Mouse (Mus musculus): Measurements from ENCODE around the gene Pik3r1. TPM values are rescaled to one million over a fixed set of nuclear protein-coding genes. Genes with fewer than 3 reads are reported as not detected.
A peak's percentile ranks its signal among the peaks of the same experiment; 100 is the strongest.

Gene Pik3r1
- polyA plus RNA-seq, 1 experiment from 2014 or later: 25.5 TPM

GRCm38 (mm10) chr13:101692866-101693691 lies 74.9 kb downstream of the Pik3r1 start:
- Histone ChIP-seq H3K4me3 (ENCODE audit: low read depth, low read length) (peak overlapping the region; percentile 8; the same call in 1 of the 2 replicates), H3K9ac (ENCODE audit: low read length) (no peak overlapping the region)
- ATAC-seq (ENCODE audit: insufficient read depth, low FRiP score, low TSS enrichment): no peak

GRCm38 (mm10) chr13:101692239-101692784 lies 75.7 kb downstream of the Pik3r1 start:
- H3K27me3 ChIP-seq (ENCODE audit: control insufficient read depth, insufficient read depth, low read length): no peaks in the 10 kb centered on the region
- H3K9ac ChIP-seq (ENCODE audit: low read length): peak overlapping the region; percentile 31
- no peaks in the 10 kb centered on the region for H3K9me3 ChIP-seq (ENCODE audit: control insufficient read depth, low read length)
- ATAC-seq (ENCODE audit: insufficient read depth, low FRiP score, low TSS enrichment): peak; percentile 26; the same call in 1 of the 2 replicates
- H3K36me3 ChIP-seq (ENCODE audit: control insufficient read depth, insufficient read depth, low read length): no peaks in the 10 kb centered on the region; the same call in 1 of the 2 replicates
- peaks cover 17% of the 10 kb centered on the region for H3K4me1 ChIP-seq (ENCODE audit: control insufficient read depth, insufficient read depth, low read length)
- peak overlapping the region; percentile 41 for H3K4me2 ChIP-seq (ENCODE audit: low read depth)
- peak; percentile 17 for DNase-seq (ENCODE audit: low spot score)
- WGBS: 26% methylated on average over 17 of the region's 17 CpGs
- H3K4me3 ChIP-seq (ENCODE audit: low read depth, low read length): peak overlapping the region; percentile 8; the same call in 1 of the 2 replicates
- H3K27ac ChIP-seq (ENCODE audit: low read depth, low read length): peak overlapping the region; percentile 4; the same call in 1 of the 2 replicates

More at GRCm38 (mm10) chr13:101692866-101693691, 74.9 kb downstream of the Pik3r1 start:
- Histone ChIP-seq H3K27ac (ENCODE audit: low read depth, low read length) (no peak overlapping the region), H3K36me3 (ENCODE audit: control insufficient read depth, insufficient read depth, low read length) (no peaks in the 10 kb centered on the region; the same call in 1 of the 2 replicates), H3K4me1 (ENCODE audit: control insufficient read depth, insufficient read depth, low read length) (peaks cover 17% of the 10 kb centered on the region), H3K4me2 (ENCODE audit: low read depth) (peak overlapping the region; percentile 41), H3K9me3 (ENCODE audit: control insufficient read depth, low read length) (no peaks in the 10 kb centered on the region), H3K27me3 (ENCODE audit: control insufficient read depth, insufficient read depth, low read length) (no peaks in the 10 kb centered on the region)
- 50% methylated on average over 7 of the region's 7 CpGs for WGBS
- peak; percentile 43 for DNase-seq (ENCODE audit: low spot score)

DNA sequence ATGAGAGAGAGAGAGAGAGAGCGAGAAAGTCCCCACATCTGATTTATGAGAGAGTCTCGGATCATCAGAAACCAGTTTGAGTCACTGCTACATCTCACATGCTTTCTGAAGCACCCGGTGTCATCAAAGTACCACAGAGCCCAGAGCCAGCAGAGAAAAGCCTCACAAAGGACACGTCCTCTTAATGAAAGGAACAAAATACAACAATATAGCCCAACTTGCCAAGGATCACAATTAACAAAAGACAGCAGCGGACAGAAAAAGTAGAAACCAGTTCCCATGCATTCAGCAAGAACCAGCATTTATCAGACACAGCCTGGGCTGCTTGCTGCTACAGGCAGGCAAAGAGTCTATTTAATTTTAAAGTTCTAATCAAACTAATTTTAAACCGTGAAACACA lies 76.3 kb downstream of the Pik3r1 start:
- Histone ChIP-seq H3K4me1 (ENCODE audit: control insufficient read depth, insufficient read depth, low read length) (peaks cover 17% of the 10 kb centered on the region), H3K27me3 (ENCODE audit: control insufficient read depth, insufficient read depth, low read length) (no peaks in the 10 kb centered on the region), H3K4me2 (ENCODE audit: low read depth) (peak overlapping the region; percentile 41), H3K9ac (ENCODE audit: low read length) (no peak overlapping the region; the same call in 1 of the 2 replicates), H3K36me3 (ENCODE audit: control insufficient read depth, insufficient read depth, low read length) (no peaks in the 10 kb centered on the region; the same call in 1 of the 2 replicates), H3K9me3 (ENCODE audit: control insufficient read depth, low read length) (no peaks in the 10 kb centered on the region), H3K4me3 (ENCODE audit: low read depth, low read length) (no peak overlapping the region), H3K27ac (ENCODE audit: low read depth, low read length) (no peak overlapping the region)
- ATAC-seq (ENCODE audit: insufficient read depth, low FRiP score, low TSS enrichment) (no peak), DNase-seq (ENCODE audit: low spot score) (no peak)
- 30% methylated on average over 6 of the region's 6 CpGs for WGBS

GRCm38 (mm10) chr13:101690911-101691655 lies 76.9 kb downstream of the Pik3r1 start:
- H3K4me3 ChIP-seq (ENCODE audit: low read depth, low read length): no peak overlapping the region
- peaks cover 17% of the 10 kb centered on the region for H3K4me1 ChIP-seq (ENCODE audit: control insufficient read depth, insufficient read depth, low read length)
- no peaks in the 10 kb centered on the region; the same call in 1 of the 2 replicates for H3K36me3 ChIP-seq (ENCODE audit: control insufficient read depth, insufficient read depth, low read length)
- H3K9me3 ChIP-seq (ENCODE audit: control insufficient read depth, low read length): no peaks in the 10 kb centered on the region
- no peak overlapping the region for H3K9ac ChIP-seq (ENCODE audit: low read length)
- no peaks in the 10 kb centered on the region for H3K27me3 ChIP-seq (ENCODE audit: control insufficient read depth, insufficient read depth, low read length)
- H3K4me2 ChIP-seq (ENCODE audit: low read depth): peak overlapping the region; percentile 41
- H3K27ac ChIP-seq (ENCODE audit: low read depth, low read length): no peak overlapping the region
- 47% methylated on average over 10 of the region's 10 CpGs for WGBS
- ATAC-seq (ENCODE audit: insufficient read depth, low FRiP score, low TSS enrichment): no peak
- DNase-seq (ENCODE audit: low spot score): no peak

DNA sequence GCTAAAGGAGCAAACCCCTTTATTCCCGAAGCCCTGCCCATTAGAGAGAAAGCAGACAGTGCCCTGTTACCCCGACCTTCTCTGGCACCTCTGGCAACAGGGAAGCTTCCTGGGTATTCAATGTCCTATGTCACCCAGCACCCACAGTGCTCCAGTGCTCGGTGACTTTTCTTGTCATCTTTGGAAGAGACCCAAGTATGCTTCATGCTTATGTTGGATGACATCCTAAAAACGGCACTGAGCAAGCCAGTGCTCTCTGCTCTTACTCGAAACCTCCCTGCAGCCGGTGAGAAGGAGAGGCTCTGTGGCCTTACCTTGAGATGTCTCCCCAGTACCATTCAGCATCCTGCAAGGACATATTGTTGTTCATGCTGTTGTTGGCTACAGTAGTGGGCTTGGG lies 77.8 kb downstream of the Pik3r1 start:
- ATAC-seq (ENCODE audit: insufficient read depth, low FRiP score, low TSS enrichment) (no peak), DNase-seq (ENCODE audit: low spot score) (no peak)
- Histone ChIP-seq H3K9ac (ENCODE audit: low read length) (no peak overlapping the region), H3K27ac (ENCODE audit: low read depth, low read length) (no peak overlapping the region), H3K27me3 (ENCODE audit: control insufficient read depth, insufficient read depth, low read length) (no peaks in the 10 kb centered on the region), H3K4me2 (ENCODE audit: low read depth) (no peak overlapping the region), H3K9me3 (ENCODE audit: control insufficient read depth, low read length) (no peaks in the 10 kb centered on the region), H3K4me1 (ENCODE audit: control insufficient read depth, insufficient read depth, low read length) (peaks cover 16% of the 10 kb centered on the region), H3K36me3 (ENCODE audit: control insufficient read depth, insufficient read depth, low read length) (peaks cover under 1% of the 10 kb centered on the region; the same call in 1 of the 2 replicates), H3K4me3 (ENCODE audit: low read depth, low read length) (no peak overlapping the region)
- WGBS: 85% methylated on average over 6 of the region's 6 CpGs

GRCm38 (mm10) chr13:101686256-101686655 lies 81.8 kb downstream of the Pik3r1 start:
- H3K9ac ChIP-seq (ENCODE audit: low read length): no peak overlapping the region

GRCm38 (mm10) chr13:101684706-101685105 lies 83.3 kb downstream of the Pik3r1 start:
- Histone ChIP-seq H3K27me3 (ENCODE audit: control insufficient read depth, insufficient read depth, low read length) (no peaks in the 10 kb centered on the region), H3K4me2 (ENCODE audit: low read depth) (no peak overlapping the region), H3K9ac (ENCODE audit: low read length) (no peak overlapping the region), H3K36me3 (ENCODE audit: control insufficient read depth, insufficient read depth, low read length) (peaks cover 2% of the 10 kb centered on the region; the same call in 1 of the 2 replicates), H3K9me3 (ENCODE audit: control insufficient read depth, low read length) (no peaks in the 10 kb centered on the region), H3K27ac (ENCODE audit: low read depth, low read length) (no peak overlapping the region), H3K4me3 (ENCODE audit: low read depth, low read length) (no peak overlapping the region), H3K4me1 (ENCODE audit: control insufficient read depth, insufficient read depth, low read length) (no peaks in the 10 kb centered on the region)
- 93% methylated on average over 14 of the region's 14 CpGs for WGBS
- ATAC-seq (ENCODE audit: insufficient read depth, low FRiP score, low TSS enrichment): no peak
- no peak for DNase-seq (ENCODE audit: low spot score)

More at GRCm38 (mm10) chr13:101686256-101686655, 81.8 kb downstream of the Pik3r1 start:
- no peak overlapping the region for H3K4me3 ChIP-seq (ENCODE audit: low read depth, low read length)
- no peaks in the 10 kb centered on the region for H3K27me3 ChIP-seq (ENCODE audit: control insufficient read depth, insufficient read depth, low read length)
- no peak overlapping the region for H3K27ac ChIP-seq (ENCODE audit: low read depth, low read length)
- H3K36me3 ChIP-seq (ENCODE audit: control insufficient read depth, insufficient read depth, low read length): peaks cover 2% of the 10 kb centered on the region; the same call in 1 of the 2 replicates
- peaks cover 4% of the 10 kb centered on the region; the same call in 1 of the 2 replicates for H3K4me1 ChIP-seq (ENCODE audit: control insufficient read depth, insufficient read depth, low read length)
- H3K4me2 ChIP-seq (ENCODE audit: low read depth): no peak overlapping the region
- ATAC-seq (ENCODE audit: insufficient read depth, low FRiP score, low TSS enrichment): no peak
- no peaks in the 10 kb centered on the region for H3K9me3 ChIP-seq (ENCODE audit: control insufficient read depth, low read length)
- 95% methylated on average over 13 of the region's 13 CpGs for WGBS
- no peak for DNase-seq (ENCODE audit: low spot score)

GRCm38 (mm10) chr13:101682378-101682777 lies 85.6 kb downstream of the Pik3r1 start:
- no peaks in the 10 kb centered on the region for H3K4me1 ChIP-seq (ENCODE audit: control insufficient read depth, insufficient read depth, low read length)
- no peak overlapping the region for H3K27ac ChIP-seq (ENCODE audit: low read depth, low read length)
- no peak overlapping the region for H3K9ac ChIP-seq (ENCODE audit: low read length)
- H3K4me2 ChIP-seq (ENCODE audit: low read depth): no peak overlapping the region
- 0 out of 2 replicates have a peak, but pooled peaks cover 2% of the 10 kb centered on the region for H3K36me3 ChIP-seq (ENCODE audit: control insufficient read depth, insufficient read depth, low read length)
- no peak for DNase-seq (ENCODE audit: low spot score)
- no peaks in the 10 kb centered on the region for H3K9me3 ChIP-seq (ENCODE audit: control insufficient read depth, low read length)
- H3K27me3 ChIP-seq (ENCODE audit: control insufficient read depth, insufficient read depth, low read length): no peaks in the 10 kb centered on the region
- no peak for ATAC-seq (ENCODE audit: insufficient read depth, low FRiP score, low TSS enrichment)
- no peak overlapping the region for H3K4me3 ChIP-seq (ENCODE audit: low read depth, low read length)
- 72% methylated on average over 4 of the region's 4 CpGs for WGBS
